ENCODE assay signal across 8 mouse cellular contexts in the genomic region with DNA sequence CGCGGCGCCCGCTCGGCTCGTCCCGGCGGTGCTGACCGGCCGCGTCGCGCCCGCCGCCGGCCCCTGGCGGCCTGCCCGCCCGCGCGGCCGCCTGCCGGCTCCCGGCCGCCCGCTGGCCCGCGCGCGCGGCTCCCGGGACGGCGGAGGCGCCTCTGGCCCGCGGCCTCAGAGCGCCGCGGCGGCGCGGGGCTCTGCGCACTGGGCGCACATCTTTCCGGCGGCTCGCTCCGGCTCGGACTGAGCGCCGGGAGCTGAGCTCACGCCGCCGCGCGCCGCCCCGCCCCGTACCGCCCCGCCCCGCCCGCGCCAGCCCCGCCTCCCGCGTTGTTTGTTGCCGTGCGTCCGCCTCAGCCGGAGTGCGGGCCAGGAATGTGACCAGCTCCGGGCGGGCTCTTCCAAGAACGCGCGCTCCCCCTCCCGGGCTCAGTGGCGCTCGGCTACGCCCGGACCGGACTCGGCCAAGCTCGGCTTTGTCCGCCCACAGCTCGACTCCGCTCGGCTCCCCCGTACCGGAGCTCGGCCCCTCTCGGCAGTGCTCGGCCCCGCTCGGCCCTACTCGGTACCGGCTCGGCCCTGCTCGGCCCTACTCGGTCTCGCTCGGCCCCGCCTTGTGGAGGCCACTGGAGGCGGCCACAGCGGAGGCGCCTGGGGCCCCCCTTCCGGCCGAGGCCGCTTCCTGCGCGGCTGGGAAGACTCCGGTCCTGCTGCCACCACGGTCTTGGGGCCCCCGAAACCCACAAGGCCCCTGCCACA. TPM values are rescaled to one million over a fixed set of nuclear protein-coding genes. Genes with fewer than 3 reads are reported as not detected.
A peak's percentile ranks its signal among the peaks of the same experiment; 100 is the strongest.
DNase-seq lines count a peak whose midpoint lies in the region; ATAC-seq and TF ChIP-seq lines count a peak whose summit lies in the region.

No protein-coding gene starts in this region.

- peak overlapping the region; percentile 49 for H3K4me3 ChIP-seq in cortical plate, adult 2 months (ENCODE audit: insufficient read depth, low read length)

- H3K27ac ChIP-seq in cortical plate, adult 2 months (ENCODE audit: insufficient read depth, low read length): peak overlapping the region; percentile 99

- TF ChIP-seq POLR2A in cortical plate, adult 2 months (IDR thresholded peaks at IDR 0.05; ENCODE audit: extremely low read depth, insufficient read depth, low read length): peak; percentile 64; the same call in 1 of the 2 replicates

- ATAC-seq in activated CD4-positive, CD25-positive, alpha-beta regulatory T cell, adult 4 months: peak; percentile 89
- peak; percentile 90 for ATAC-seq in inflammation-experienced regulatory T-cells, adult 6 months
- ATAC-seq in megakaryocyte-erythroid progenitor cell, adult 5-6 weeks (replicated peaks; ENCODE audit: low FRiP score, low TSS enrichment, poor library complexity, severe bottlenecking): peak; percentile 83

- no peak for TF ChIP-seq CTCF in cortical plate, adult 2 months (IDR thresholded peaks at IDR 0.05; ENCODE audit: extremely low read depth, insufficient read depth, low read length)

- peaks cover 14% of the 10 kb centered on the region; the same call in 1 of the 2 replicates for H3K4me1 ChIP-seq in cortical plate, adult 2 months (ENCODE audit: control insufficient read depth, insufficient read depth, low read length)

- intact Hi-C loops in left cerebral cortex, postnatal 10 days (cut with DNase I): no loop called here

- DNase-seq in gastrocnemius, postnatal 10 days: peak; percentile 100
- peak; percentile 99 for DNase-seq in left cerebral cortex, postnatal 10 days (ENCODE audit: extremely low spot score in 1 of 2, low spot score in 2 of 2)
- peak; percentile 100 for DNase-seq in right cerebral cortex, postnatal 25 days
- peak; percentile 100 for DNase-seq in urinary bladder, postnatal 4 days (ENCODE audit: low spot score in 2 of 2)

RNA-seq across cellular contexts. Expression of a gene that starts 0.6 kb away (rescaled TPM):
- 10 to 100 TPM; 24.7 to 25.0 TPM for polyA plus RNA-seq in activated CD4-positive, CD25-positive, alpha-beta regulatory T cell, adult 4 months (2017; shearing (Covaris generic))
- 69.0 and 70.3 TPM in 2 replicates for polyA plus RNA-seq in cortical plate, adult 2 months (2012; rRNA removed)
- total RNA-seq in gastrocnemius, postnatal 10 days (2021): 10 to 100 TPM; 68.1 to 79.6 TPM
- polyA plus RNA-seq in inflammation-experienced regulatory T-cells, adult 6 months (2017; shearing (Covaris generic)): 10 to 100 TPM; 10.7 to 26.8 (median 26.8) TPM
- 100 to 1,000 TPM; 108 to 111 TPM for total RNA-seq in left cerebral cortex, postnatal 10 days (2021)
- 16.3 and 16.4 TPM in 2 replicates for total RNA-seq in megakaryocyte-erythroid progenitor cell, adult 5-6 weeks (2014; fragmentation: Nextera tagmentation)
- total RNA-seq in megakaryocyte-erythroid progenitor cell, adult 5-6 weeks (2017): 6.7 and 7.7 TPM in 2 replicates

RNA-seq across cellular contexts. Expression of a gene that starts 26.6 kb away (rescaled TPM):
- polyA plus RNA-seq in activated CD4-positive, CD25-positive, alpha-beta regulatory T cell, adult 4 months (2017; shearing (Covaris generic)): 10 to 100 TPM; 45.1 to 54.9 TPM
- 36.5 and 37.5 TPM in 2 replicates for polyA plus RNA-seq in cortical plate, adult 2 months (2012; rRNA removed)
- total RNA-seq in gastrocnemius, postnatal 10 days (2021): 10 to 100 TPM; 18.9 to 26.4 TPM
- polyA plus RNA-seq in inflammation-experienced regulatory T-cells, adult 6 months (2017; shearing (Covaris generic)): 10 to 100 TPM; 44.3 to 57.3 (median 51.6) TPM
- 10 to 100 TPM; 25.4 to 26.2 TPM for total RNA-seq in left cerebral cortex, postnatal 10 days (2021)
- total RNA-seq in megakaryocyte-erythroid progenitor cell, adult 5-6 weeks (2014; fragmentation: Nextera tagmentation): 25.6 and 41.4 TPM in 2 replicates
- total RNA-seq in megakaryocyte-erythroid progenitor cell, adult 5-6 weeks (2017): 16.8 and 17.0 TPM in 2 replicates

Comparison
In these comparisons a context has a peak if more than half of its experiments do, and no peak if none do; other contexts are left out.
1. Peak in every context shown above with its lines: DNase-seq, ATAC-seq, H3K4me3 ChIP-seq and H3K27ac ChIP-seq.